Mouse (Mus musculus): ENCODE results near the gene Kctd7. TPM values are rescaled to one million over a fixed set of nuclear protein-coding genes. Genes with fewer than 3 reads are reported as not detected.
A peak's percentile ranks its signal among the peaks of the same experiment; 100 is the strongest.

Kctd7 gene
- total RNA-seq, 2 experiments from 2014 or later = 2.4 to 2.9 TPM

GRCm38 (mm10) chr5:130120070-130120736, 24.5 kb upstream of the Kctd7 start:
- no peak for DNase-seq
- Histone ChIP-seq H3K27ac (peak overlapping the region; percentile 66), H3K4me3 (peak overlapping the region; percentile 16; the same call in 1 of the 2 replicates)
- no peak for TF ChIP-seq CTCF (IDR thresholded peaks at IDR 0.05)
- intact Hi-C loops (cut with DNase I) = loop anchor here (5.0 kb wide), 1 partner anchor 68 kb away; no protein-coding TSS in a partner anchor

DNA sequence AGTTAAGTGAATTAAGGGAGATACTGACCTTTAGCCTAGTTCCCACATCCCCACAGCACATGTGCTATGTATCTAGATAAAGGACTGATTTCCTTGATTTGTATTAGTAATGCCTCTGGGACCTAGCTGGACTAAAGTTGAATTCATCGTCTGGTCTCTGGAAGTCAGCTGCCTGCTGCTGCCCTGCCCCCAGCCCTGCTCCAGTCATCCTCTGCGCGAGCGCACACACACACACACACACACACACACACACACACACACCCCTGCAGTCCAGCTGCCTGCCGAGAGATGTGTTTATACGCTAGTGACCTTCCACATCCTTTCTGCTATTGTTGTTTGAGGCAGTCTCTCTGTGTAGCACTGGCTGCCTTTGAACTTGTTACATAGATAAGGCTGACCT, 23.8 kb upstream of the Kctd7 start:
- no peak for TF ChIP-seq CTCF (IDR thresholded peaks at IDR 0.05)
- peak overlapping the region; percentile 16; the same call in 1 of the 2 replicates for H3K4me3 ChIP-seq
- intact Hi-C loops (cut with DNase I) = loop anchor here (5.0 kb wide), 1 partner anchor 69 kb away; no protein-coding TSS in a partner anchor
- DNase-seq = peak; percentile 63
- H3K27ac ChIP-seq = peak overlapping the region; percentile 66

- no peak overlapping the region; the same call in 1 of the 2 replicates for H3K27ac ChIP-seq
- intact Hi-C loops (cut with DNase I) = loop anchor here (5.0 kb wide), 1 partner anchor 70 kb away; no protein-coding TSS in a partner anchor
- no peak for DNase-seq
- H3K4me3 ChIP-seq = no peak overlapping the region
- no peak for TF ChIP-seq CTCF (IDR thresholded peaks at IDR 0.05)
Observed at GRCm38 (mm10) chr5:130122355-130122754, 22.3 kb upstream of the Kctd7 start.

DNA sequence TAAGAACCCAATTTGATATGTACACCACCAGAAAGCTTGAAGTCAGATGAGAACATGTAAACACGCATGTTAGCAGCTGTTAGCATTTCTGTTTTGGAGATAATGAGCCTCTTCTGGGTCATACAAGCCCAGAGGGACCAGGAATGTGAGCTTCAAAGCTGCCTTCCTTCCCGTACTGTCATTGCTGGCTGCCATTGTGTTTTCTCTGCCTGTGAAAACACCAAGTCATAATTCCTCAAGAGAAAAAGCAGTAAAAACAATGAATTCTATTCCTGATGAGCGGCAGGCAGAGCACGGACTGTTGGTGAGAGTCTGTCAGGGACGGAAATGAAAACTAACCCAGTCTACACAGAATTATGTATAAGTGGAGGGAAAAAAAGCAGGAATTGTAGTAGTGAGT, 20.4 kb upstream of the Kctd7 start:
- no peak for TF ChIP-seq CTCF (IDR thresholded peaks at IDR 0.05)
- intact Hi-C loops (cut with DNase I) = loop anchor here (5.0 kb wide), 1 partner anchor 72 kb away; no protein-coding TSS in a partner anchor
- DNase-seq = no peak
- Histone ChIP-seq H3K4me3 (no peak overlapping the region), H3K27ac (peak overlapping the region; percentile 28; the same call in 1 of the 2 replicates)

DNA sequence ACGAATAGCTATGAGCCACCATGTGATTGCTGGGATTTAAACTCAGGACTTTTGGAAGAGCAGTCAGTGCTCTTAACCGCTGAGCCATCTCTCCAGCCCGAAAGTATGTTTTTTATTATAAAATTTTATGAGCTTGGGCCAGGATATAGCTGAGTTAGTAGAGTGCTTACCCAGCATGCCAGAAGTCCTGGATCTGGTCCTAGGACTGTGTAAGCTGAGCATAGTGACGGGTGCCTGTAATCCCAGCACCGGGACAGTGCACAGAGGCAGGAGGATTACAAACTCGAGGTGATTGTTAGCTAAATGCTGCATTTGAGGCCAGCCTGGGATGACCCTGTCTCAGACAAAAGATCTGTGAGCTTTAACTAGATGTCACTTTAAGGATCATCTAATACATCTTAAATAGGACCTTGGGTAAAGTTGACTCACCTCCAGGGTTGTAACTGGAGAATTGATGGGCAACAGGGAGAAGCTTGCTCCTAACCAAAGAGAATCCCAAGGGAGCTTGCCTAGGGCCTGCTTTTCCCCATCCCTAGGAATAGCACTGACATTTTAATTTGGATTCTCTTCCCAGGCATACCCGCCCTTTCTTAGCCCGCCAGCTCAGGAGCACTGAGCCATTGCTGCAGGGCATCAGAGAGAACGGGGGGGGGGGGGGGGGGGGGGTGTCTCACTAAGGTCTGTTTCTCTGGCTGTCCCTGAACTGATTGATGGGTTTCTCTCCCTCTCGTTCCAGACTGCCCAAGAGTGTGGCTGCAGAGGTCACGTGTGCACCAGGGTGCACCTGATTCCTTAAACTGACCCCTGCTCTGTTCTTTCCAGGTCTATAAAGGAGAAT, 15.8 kb upstream of the Kctd7 start:
- Histone ChIP-seq H3K4me3 (no peak overlapping the region), H3K27ac (peak overlapping the region; percentile 64)
- intact Hi-C loops (cut with DNase I) = no loop called here
- peak; percentile 46 for DNase-seq
- no peak for TF ChIP-seq CTCF (IDR thresholded peaks at IDR 0.05)

- TF ChIP-seq CTCF (IDR thresholded peaks at IDR 0.05) = no peak
Observed at GRCm38 (mm10) chr5:130129524-130129793, 15.2 kb upstream of the Kctd7 start.

DNA sequence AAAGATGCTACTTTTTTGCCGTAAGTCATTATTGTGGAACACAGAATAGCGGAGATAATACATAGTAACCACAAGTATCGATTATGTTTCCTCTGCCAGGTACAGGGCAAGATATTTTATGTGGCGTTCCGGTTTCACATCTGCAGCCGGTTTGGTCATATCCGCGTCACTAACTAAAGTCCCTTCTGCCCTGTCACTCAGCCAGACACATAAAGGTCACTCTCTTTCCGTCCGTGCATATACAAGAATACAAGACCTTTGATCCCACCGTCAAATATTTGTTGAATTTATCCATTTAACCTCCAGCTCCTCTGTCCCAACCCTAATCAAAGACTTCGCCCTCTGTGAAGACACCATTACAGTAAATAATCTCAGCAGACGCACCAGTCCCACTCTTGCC, 8.1 kb upstream of the Kctd7 start:
- DNase-seq = no peak
- intact Hi-C loops (cut with DNase I) = loop anchor here (5.0 kb wide), 1 partner anchor 114 kb away; no protein-coding TSS in a partner anchor
- TF ChIP-seq CTCF (IDR thresholded peaks at IDR 0.05) = no peak
- H3K4me3 ChIP-seq = no peak overlapping the region
- H3K27ac ChIP-seq = no peak overlapping the region

More at GRCm38 (mm10) chr5:130129524-130129793, 15.2 kb upstream of the Kctd7 start:
- Histone ChIP-seq H3K27ac (peak overlapping the region; percentile 64), H3K4me3 (no peak overlapping the region)
- no peak for DNase-seq
- intact Hi-C loops (cut with DNase I) = no loop called here

DNA sequence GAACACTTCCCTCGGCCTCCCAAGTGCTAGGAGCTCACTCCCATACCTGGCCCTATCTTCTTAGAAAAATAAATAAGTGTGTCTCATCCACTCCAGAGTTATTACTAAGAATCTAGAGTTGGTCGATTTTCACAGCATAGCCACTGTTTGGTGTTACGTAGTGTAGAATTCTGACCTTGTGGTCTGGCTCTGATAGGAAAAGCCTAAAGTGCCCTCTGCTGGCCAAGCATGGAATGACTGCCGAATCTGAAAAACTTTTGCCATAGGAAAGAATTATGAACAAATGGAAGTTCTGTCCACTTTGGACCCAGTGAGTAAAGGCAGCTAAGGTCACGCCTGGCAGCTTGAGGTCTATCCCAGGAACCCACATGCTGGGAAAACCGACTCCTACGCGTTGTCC, 5.3 kb upstream of the Kctd7 start:
- DNase-seq = peak; percentile 81
- TF ChIP-seq CTCF (IDR thresholded peaks at IDR 0.05) = peak; percentile 93
- H3K4me3 ChIP-seq = no peak overlapping the region
- intact Hi-C loops (cut with DNase I) = loop anchor here (1.0 to 5.0 kb wide), 2 partner anchors 95 to 117 kb away; no protein-coding TSS in a partner anchor
- H3K27ac ChIP-seq = peak overlapping the region; percentile 51

- H3K4me3 ChIP-seq = no peak overlapping the region
- no peak for DNase-seq
- intact Hi-C loops (cut with DNase I) = loop anchor here (10.0 kb wide), 1 partner anchor 226 kb away; no protein-coding TSS in a partner anchor
- no peak for TF ChIP-seq CTCF (IDR thresholded peaks at IDR 0.05)
- H3K27ac ChIP-seq = no peak overlapping the region
Observed at GRCm38 (mm10) chr5:130141138-130141537, 3.5 kb upstream of the Kctd7 start.

- H3K4me3 ChIP-seq = peak overlapping the region; percentile 34
- H3K27ac ChIP-seq = peak overlapping the region; percentile 49
- intact Hi-C loops (cut with DNase I) = loop anchor here (10.0 kb wide), 1 partner anchor 227 kb away; no protein-coding TSS in a partner anchor
- no peak for DNase-seq
- no peak for TF ChIP-seq CTCF (IDR thresholded peaks at IDR 0.05)
Observed at GRCm38 (mm10) chr5:130142041-130142440, 2.6 kb upstream of the Kctd7 start.

- intact Hi-C loops (cut with DNase I) = loop anchor here (10.0 kb wide), 1 partner anchor 228 kb away; no protein-coding TSS in a partner anchor
- no peak overlapping the region for H3K4me3 ChIP-seq
- no peak overlapping the region for H3K27ac ChIP-seq
- no peak for DNase-seq
- no peak for TF ChIP-seq CTCF (IDR thresholded peaks at IDR 0.05)
Observed at GRCm38 (mm10) chr5:130143101-130143500, 1.6 kb upstream of the Kctd7 start.

GRCm38 (mm10) chr5:130143977-130144333, 706 bp upstream of the Kctd7 start:
- intact Hi-C loops (cut with DNase I) = loop anchor here (10.0 kb wide), 1 partner anchor 229 kb away; no protein-coding TSS in a partner anchor
- peak; percentile 79 for DNase-seq
- TF ChIP-seq CTCF (IDR thresholded peaks at IDR 0.05) = no peak
- H3K27ac ChIP-seq = peak overlapping the region; percentile 94
- peak overlapping the region; percentile 78 for H3K4me3 ChIP-seq

DNA sequence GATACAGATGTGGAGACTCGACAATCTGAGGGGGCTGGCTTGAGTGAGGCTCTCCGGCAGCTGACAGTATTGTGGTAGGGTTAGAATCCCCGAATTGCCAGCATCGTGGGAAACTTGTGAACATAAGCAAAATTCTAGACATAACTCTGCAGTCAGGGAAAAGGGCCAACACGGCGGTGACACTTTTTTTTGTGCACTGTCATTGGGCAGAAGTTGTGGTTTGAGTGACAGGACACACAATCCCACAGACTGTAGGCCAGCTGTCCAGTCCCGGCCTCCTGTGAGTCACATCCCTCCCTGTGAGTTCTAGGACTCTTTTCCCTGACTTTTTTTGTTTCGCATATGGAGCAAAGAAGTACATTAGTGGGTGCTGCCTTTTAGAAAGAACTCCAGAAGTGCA, 1.3 kb downstream of the Kctd7 start:
- intact Hi-C loops (cut with DNase I) = loop anchor here (10.0 kb wide), 1 partner anchor 231 kb away; no protein-coding TSS in a partner anchor
- Histone ChIP-seq H3K27ac (peak overlapping the region; percentile 94; the same call in 1 of the 2 replicates), H3K4me3 (peak overlapping the region; percentile 78)
- no peak for TF ChIP-seq CTCF (IDR thresholded peaks at IDR 0.05)
- no peak for DNase-seq
